Mouse (Mus musculus): Measurements from ENCODE around the gene Id1. TPM values are rescaled to one million over a fixed set of nuclear protein-coding genes. Genes with fewer than 3 reads are reported as not detected.
A peak's percentile ranks its signal among the peaks of the same experiment; 100 is the strongest.

Id1 gene
- polyA plus RNA-seq, 1 experiment from 2014 or later = 176 TPM

DNA sequence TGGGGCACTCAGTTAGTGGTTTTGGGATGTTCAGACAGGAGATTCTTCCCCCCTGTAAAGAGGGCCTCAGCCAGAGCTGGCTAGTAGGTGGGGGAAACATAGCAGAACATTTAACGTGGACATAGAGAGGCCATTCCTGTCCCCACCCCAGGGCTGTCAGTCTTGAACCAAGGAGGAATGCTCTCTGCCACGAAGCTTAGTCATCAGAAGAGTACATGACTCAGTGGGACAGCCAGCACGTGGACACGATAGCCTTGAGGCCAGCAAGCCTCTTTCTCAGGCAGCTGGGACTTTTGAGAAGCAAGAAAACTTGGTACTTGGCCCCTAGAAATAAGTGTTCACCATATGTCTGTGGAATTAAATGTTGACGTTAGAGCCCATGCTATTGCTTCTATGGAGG is 46.6 kb downstream of the Id1 start:
- no peaks in the 10 kb centered on the region for H3K9me3 ChIP-seq
- H3K4me3 ChIP-seq = no peak overlapping the region
- 89% methylated on average over 5 of the region's 5 CpGs for WGBS
- peaks cover 35% of the 10 kb centered on the region for H3K4me1 ChIP-seq (replicated peaks)
- H3K27ac ChIP-seq = no peak overlapping the region
- H3K36me3 ChIP-seq = peaks cover 63% of the 10 kb centered on the region
- H3K27me3 ChIP-seq (ENCODE audit: insufficient read depth, poor library complexity, severe bottlenecking) = no peaks in the 10 kb centered on the region
- DNase-seq (ENCODE audit: low spot score) = no peak

DNA sequence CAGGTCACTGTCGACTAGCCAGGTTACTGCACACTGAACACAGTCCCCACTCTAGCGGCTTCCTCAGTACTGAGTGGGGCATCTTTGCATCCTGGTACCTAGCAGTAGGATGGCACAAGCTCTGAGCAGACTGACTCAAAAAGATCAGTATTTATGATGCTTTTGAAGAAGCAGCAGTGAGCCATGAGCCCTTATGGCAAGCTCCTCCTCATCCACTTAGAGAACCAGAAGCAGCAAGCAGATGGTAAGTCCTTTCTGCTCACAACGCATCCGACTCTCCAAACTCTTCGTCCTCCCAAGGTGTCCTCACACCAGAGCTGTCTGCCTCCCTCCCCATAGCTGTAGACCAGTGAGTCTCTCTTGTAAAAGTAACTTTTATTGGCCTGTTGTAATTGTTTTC is 47.2 kb downstream of the Id1 start:
- Histone ChIP-seq H3K9me3 (no peaks in the 10 kb centered on the region), H3K27ac (no peak overlapping the region), H3K4me1 (replicated peaks) (peaks cover 35% of the 10 kb centered on the region), H3K27me3 (ENCODE audit: insufficient read depth, poor library complexity, severe bottlenecking) (no peaks in the 10 kb centered on the region), H3K36me3 (peaks cover 63% of the 10 kb centered on the region), H3K4me3 (no peak overlapping the region)
- 94% methylated on average over 5 of the region's 5 CpGs for WGBS
- DNase-seq (ENCODE audit: low spot score) = no peak

DNA sequence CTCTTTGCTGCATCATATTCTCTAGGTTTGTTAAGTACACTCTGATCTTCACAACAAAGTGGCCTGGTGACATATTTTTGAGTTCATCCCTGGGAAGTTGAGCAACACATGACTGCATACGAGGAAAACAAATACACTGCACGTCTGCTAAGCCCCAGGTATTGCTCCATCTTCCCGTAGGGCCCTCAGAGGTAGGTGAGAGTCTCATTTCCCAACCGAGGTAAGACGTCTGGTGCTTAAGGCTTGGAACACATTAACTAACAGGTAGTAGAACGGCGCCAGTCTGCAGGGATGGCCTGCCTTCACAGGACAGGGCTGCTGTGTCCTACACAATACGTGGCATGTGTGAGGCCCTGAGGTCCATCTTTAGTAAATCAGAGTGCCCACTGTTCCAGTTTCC is 48.6 kb downstream of the Id1 start:
- Histone ChIP-seq H3K27me3 (ENCODE audit: insufficient read depth, poor library complexity, severe bottlenecking) (no peaks in the 10 kb centered on the region), H3K4me1 (replicated peaks) (peaks cover 48% of the 10 kb centered on the region), H3K36me3 (peaks cover 53% of the 10 kb centered on the region), H3K4me3 (no peak overlapping the region), H3K9me3 (no peaks in the 10 kb centered on the region), H3K27ac (no peak overlapping the region)
- WGBS = 97% methylated on average over 8 of the region's 8 CpGs
- DNase-seq (ENCODE audit: low spot score) = no peak

DNA sequence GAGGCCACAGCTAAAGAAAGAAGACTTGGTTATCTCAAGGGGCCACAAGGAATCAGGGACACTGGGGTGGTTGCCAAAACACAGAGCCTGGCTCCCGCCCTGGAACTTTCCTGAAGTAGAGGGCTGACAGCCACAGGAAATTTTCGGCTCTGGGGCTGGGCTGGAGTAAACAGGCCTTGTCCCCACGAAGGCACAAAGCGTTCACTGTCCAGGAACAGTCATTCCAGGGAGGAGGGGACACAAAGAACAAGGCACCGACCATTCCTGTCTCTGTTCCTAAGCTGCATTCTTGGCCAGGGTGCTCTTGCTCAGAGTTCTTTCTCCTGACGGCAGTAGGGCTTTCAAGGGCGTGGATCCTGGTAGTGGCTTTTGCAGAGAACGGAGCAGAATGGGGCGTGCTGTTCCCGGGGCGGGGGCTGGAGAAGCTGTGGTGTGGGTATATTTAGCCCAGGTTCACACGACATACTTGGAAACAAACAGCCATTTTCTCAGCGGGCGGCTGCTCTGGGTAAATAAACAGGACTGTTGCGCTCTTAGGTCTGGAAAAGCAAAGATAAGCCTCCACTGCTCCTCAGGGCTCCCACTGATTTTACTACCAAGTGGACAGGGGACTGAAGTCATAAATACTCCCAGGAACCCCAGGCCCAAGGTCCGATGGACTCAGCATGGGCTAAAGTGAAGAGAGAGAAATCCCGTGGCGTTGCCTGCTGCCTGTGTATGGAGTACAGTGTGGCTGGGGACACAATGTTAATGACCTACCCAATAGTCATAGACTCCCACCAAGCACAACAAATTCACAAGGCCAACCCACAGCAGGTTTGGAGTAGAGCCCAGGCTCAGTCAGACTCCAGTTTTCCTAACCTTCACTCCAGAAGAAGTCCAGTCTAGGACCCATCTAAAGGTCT is 49.6 kb downstream of the Id1 start:
- WGBS = 68% methylated on average over 18 of the region's 18 CpGs
- Histone ChIP-seq H3K9me3 (no peaks in the 10 kb centered on the region), H3K4me1 (replicated peaks) (peaks cover 48% of the 10 kb centered on the region), H3K36me3 (peaks cover 47% of the 10 kb centered on the region), H3K27me3 (ENCODE audit: insufficient read depth, poor library complexity, severe bottlenecking) (no peaks in the 10 kb centered on the region), H3K27ac (peak overlapping the region; percentile 73), H3K4me3 (no peak overlapping the region)
- peak; percentile 20 for DNase-seq (ENCODE audit: low spot score)

Other genes starting within 250 kb of the Id1 start
- gene Defb22, start 246.1 kb upstream of the Id1 start, polyA plus RNA-seq (2016; fragmentation: Nextera tagmentation; extraction: Ambion mirVana) = not detected in 2 replicates
- not detected in 2 replicates for gene Defb26, start 224.6 kb upstream of the Id1 start, polyA plus RNA-seq (2016; fragmentation: Nextera tagmentation; extraction: Ambion mirVana)
- gene Defb28, start 218.0 kb upstream of the Id1 start, polyA plus RNA-seq (2016; fragmentation: Nextera tagmentation; extraction: Ambion mirVana) = not detected in 2 replicates
- gene Defb29, start 196.2 kb upstream of the Id1 start, polyA plus RNA-seq (2016; fragmentation: Nextera tagmentation; extraction: Ambion mirVana) = not detected in 2 replicates
- not detected in 2 replicates for gene Gm17416, start 166.9 kb upstream of the Id1 start, polyA plus RNA-seq (2016; fragmentation: Nextera tagmentation; extraction: Ambion mirVana)
- not detected in 2 replicates for gene Defb21, start 163.5 kb upstream of the Id1 start, polyA plus RNA-seq (2016; fragmentation: Nextera tagmentation; extraction: Ambion mirVana)
- gene Defb19, start 155.9 kb upstream of the Id1 start, polyA plus RNA-seq (2016; fragmentation: Nextera tagmentation; extraction: Ambion mirVana) = not detected in 2 replicates
- not detected in 2 replicates for gene Defb45, start 136.9 kb upstream of the Id1 start, polyA plus RNA-seq (2016; fragmentation: Nextera tagmentation; extraction: Ambion mirVana)
- not detected in 2 replicates for gene Defb36, start 131.9 kb upstream of the Id1 start, polyA plus RNA-seq (2016; fragmentation: Nextera tagmentation; extraction: Ambion mirVana)
- gene Defb25, start 113.2 kb upstream of the Id1 start, polyA plus RNA-seq (2016; fragmentation: Nextera tagmentation; extraction: Ambion mirVana) = not detected in 2 replicates
- 0.35 and 0.37 TPM in 2 replicates for gene Rem1, start 109.3 kb upstream of the Id1 start, polyA plus RNA-seq (2016; fragmentation: Nextera tagmentation; extraction: Ambion mirVana)
- 103 and 134 TPM in 2 replicates for gene H13, start 66.8 kb upstream of the Id1 start, polyA plus RNA-seq (2016; fragmentation: Nextera tagmentation; extraction: Ambion mirVana)
- 41.1 and 48.7 TPM in 2 replicates for gene Mcts2, start 49.2 kb upstream of the Id1 start, polyA plus RNA-seq (2016; fragmentation: Nextera tagmentation; extraction: Ambion mirVana)
- 5.0 and 5.1 TPM in 2 replicates for gene Cox4i2, start 17.9 kb downstream of the Id1 start, polyA plus RNA-seq (2016; fragmentation: Nextera tagmentation; extraction: Ambion mirVana)
- 110 and 128 TPM in 2 replicates for gene Bcl2l1, start 95.5 kb downstream of the Id1 start, polyA plus RNA-seq (2016; fragmentation: Nextera tagmentation; extraction: Ambion mirVana)
- 106 and 137 TPM in 2 replicates for gene Tpx2, start 111.7 kb downstream of the Id1 start, polyA plus RNA-seq (2016; fragmentation: Nextera tagmentation; extraction: Ambion mirVana)
- 0.05 and 0.14 TPM in 2 replicates for gene Mylk2, start 175.1 kb downstream of the Id1 start, polyA plus RNA-seq (2016; fragmentation: Nextera tagmentation; extraction: Ambion mirVana)
- gene Foxs1, start 197.0 kb downstream of the Id1 start, polyA plus RNA-seq (2016; fragmentation: Nextera tagmentation; extraction: Ambion mirVana) = 0.56 and 1.0 TPM in 2 replicates
- gene Dusp15, start 215.4 kb downstream of the Id1 start, polyA plus RNA-seq (2016; fragmentation: Nextera tagmentation; extraction: Ambion mirVana) = 1.1 and 1.4 TPM in 2 replicates
- gene Ttll9, start 226.2 kb downstream of the Id1 start, polyA plus RNA-seq (2016; fragmentation: Nextera tagmentation; extraction: Ambion mirVana) = 1.6 and 1.9 TPM in 2 replicates